Mouse (Mus musculus) C2C12 (cell line): ENCODE data around the gene Fbn1. TPM values are rescaled to one million over a fixed set of nuclear protein-coding genes. Genes with fewer than 3 reads are reported as not detected.

ENCODE experiments used
- H3K27me3 ChIP-seq: one replicate; pipeline ENCODE4 v1.6.1; 2011; ENCODE audit not compliant: control insufficient read depth, insufficient read depth, insufficient read length
- H3K36me3 ChIP-seq: one replicate; pipeline ENCODE4 v1.6.1; 2011; ENCODE audit not compliant: control insufficient read depth, insufficient read depth
- H3K4me3 ChIP-seq: one replicate; pipeline ENCODE4 v1.5.1; 2011; ENCODE audit warnings: mild to moderate bottlenecking, control low read depth; ENCODE audit not compliant: poor library complexity, insufficient read depth, severe bottlenecking
- H3K79me2 ChIP-seq: one replicate; pipeline ENCODE4 v1.6.1; 2011; ENCODE audit not compliant: control insufficient read depth, insufficient read depth
- H3K79me3 ChIP-seq: one replicate; pipeline ENCODE4 v1.6.1; 2011; ENCODE audit warnings: low read depth, control low read depth
- H3ac ChIP-seq: one replicate; pipeline ENCODE3; 2011; ENCODE audit warnings: low read depth; ENCODE audit not compliant: control insufficient read depth, insufficient read length
- CEBPB ChIP-seq: IDR thresholded peaks from one replicate; pipeline ENCODE4 v1.6.1; 2011; ENCODE audit warnings: low read depth, mild to moderate bottlenecking, control low read depth, moderate library complexity
- CTCF ChIP-seq: IDR thresholded peaks from one replicate; pipeline ENCODE4 v1.5.1; 2011; ENCODE audit not compliant: control insufficient read depth, insufficient read depth, insufficient read length
- FOSL1 ChIP-seq: IDR thresholded peaks from one replicate; pipeline ENCODE4 v1.8.0; 2011; ENCODE audit warnings: mild to moderate bottlenecking, low read length; ENCODE audit not compliant: poor library complexity, insufficient read depth, severe bottlenecking
- MAX ChIP-seq: IDR thresholded peaks from one replicate; pipeline ENCODE4 v1.6.1; 2011; ENCODE audit warnings: mild to moderate bottlenecking, control low read depth
- MYOD1 ChIP-seq: IDR thresholded peaks from one replicate; pipeline ENCODE4 v1.6.1; 2011; ENCODE audit warnings: low read depth; ENCODE audit not compliant: control insufficient read depth, insufficient read length
- MYOG ChIP-seq: IDR thresholded peaks from one replicate; pipeline ENCODE4 v1.6.1; 2011; ENCODE audit not compliant: control insufficient read depth, insufficient read length; ENCODE audit errors: extremely low read depth
- USF1 ChIP-seq: IDR thresholded peaks from one replicate; pipeline ENCODE4 v1.6.1; 2011; ENCODE audit warnings: low read depth, mild to moderate bottlenecking, control low read depth, moderate library complexity
- polyA plus RNA-seq: library from polyadenylated mRNA; unstranded; fragments of >200 nt; fragmentation: generic; extraction: Trizol; gene quantifications from one replicate; pipeline ENCODE4 v1.2.1, GENCODE M21; 2012; ENCODE audit warnings: missing spikeins

Fbn1 gene
- polyA plus RNA-seq, 1 experiment: 14.8 TPM

DNA sequence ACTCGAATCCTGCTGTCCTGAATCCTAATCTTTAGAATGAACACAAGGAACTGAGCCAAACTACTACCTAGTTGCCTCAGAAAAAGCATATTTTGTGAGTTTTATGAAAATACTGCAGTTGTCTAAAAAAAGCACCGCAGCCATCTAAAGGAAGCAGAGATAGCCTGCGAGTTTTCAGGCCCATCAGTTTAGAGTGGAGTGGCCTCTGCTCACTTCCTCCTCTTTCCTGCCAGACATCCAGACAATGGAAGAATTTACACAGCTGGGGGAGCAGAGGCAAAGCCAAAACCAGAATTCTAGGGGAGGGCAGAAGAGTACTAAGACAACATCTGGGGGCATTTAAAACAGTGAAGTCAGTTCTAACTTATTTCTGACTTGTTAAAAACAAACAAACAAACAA, 96.0 kb downstream of the Fbn1 start:
- Histone ChIP-seq H3K79me2 (peaks cover 5% of the 10 kb centered on the region), H3K4me3 (no peak overlapping the region)
- TF ChIP-seq MYOG: no peak
- TF ChIP-seq MYOD1: no peak
- TF ChIP-seq FOSL1: no peak
- TF ChIP-seq USF1: no peak
- TF ChIP-seq CEBPB: no peak
- no peak for TF ChIP-seq MAX
- no peak for TF ChIP-seq CTCF

DNA sequence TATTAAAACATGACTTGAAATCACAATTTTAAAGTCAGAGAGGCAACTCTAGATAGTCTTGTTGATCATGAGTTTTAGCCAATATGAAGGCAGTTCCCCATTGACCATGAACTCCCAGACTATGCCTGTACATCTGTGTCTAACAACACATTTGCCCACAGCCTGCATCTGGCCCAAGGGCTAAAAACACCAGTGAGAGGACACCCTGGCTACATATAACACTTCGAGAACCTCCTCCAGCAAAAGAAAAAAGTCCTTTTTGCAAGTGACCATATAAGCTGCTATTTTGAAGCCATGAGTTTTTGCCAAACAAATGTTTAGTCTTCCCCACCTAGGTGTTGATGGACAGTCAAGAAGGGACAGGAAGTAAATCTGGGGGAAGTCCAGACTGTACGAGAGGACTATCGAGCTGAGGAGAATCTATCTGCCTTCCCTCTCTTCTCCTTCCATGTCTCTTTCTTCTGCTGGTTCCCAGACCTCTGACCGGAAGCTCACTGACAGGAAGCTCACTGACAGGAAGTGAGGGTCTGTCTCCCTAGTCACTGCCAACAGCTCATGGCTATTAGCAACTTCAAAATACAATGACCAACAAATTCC, 103.2 kb downstream of the Fbn1 start:
- TF ChIP-seq MYOD1 (no peak), CEBPB (no peak), USF1 (no peak), FOSL1 (no peak), MAX (no peak), MYOG (no peak), CTCF (no peak)
- no peaks in the 10 kb centered on the region for H3K79me3 ChIP-seq
- H3K36me3 ChIP-seq: peaks cover 14% of the 10 kb centered on the region
- H3K79me2 ChIP-seq: no peaks in the 10 kb centered on the region
- H3K27me3 ChIP-seq: no peaks in the 10 kb centered on the region
- H3K4me3 ChIP-seq: no peak overlapping the region
- no peak overlapping the region for H3ac ChIP-seq

More for the DNA sequence above, 96.0 kb downstream of the Fbn1 start:
- Histone ChIP-seq H3K36me3 (peaks cover 9% of the 10 kb centered on the region), H3K27me3 (no peaks in the 10 kb centered on the region), H3ac (no peak overlapping the region), H3K79me3 (no peaks in the 10 kb centered on the region)

DNA sequence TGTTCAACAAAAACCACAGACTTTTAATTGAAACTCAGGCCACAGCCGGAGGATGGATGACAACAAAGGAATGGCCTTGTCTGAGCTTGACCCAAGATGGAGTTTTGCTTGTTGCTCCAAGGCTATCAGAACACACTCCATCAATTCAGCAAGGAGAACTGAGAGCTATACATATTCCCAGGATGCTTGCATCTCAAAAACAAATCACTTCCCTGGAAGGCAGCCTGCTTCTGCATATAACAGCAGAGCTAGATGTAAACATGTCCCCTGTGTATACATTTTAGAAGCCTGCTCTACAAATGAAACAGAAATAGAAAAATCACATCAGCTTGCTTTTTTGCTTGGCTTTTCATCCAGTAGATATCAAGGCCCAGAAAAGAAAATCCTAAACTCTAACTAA, 105.5 kb downstream of the Fbn1 start:
- no peaks in the 10 kb centered on the region for H3K79me2 ChIP-seq
- no peak overlapping the region for H3K4me3 ChIP-seq
- TF ChIP-seq MAX (no peak), MYOG (no peak), CEBPB (no peak), USF1 (no peak), CTCF (no peak), MYOD1 (no peak), FOSL1 (no peak)
- no peaks in the 10 kb centered on the region for H3K79me3 ChIP-seq
- H3ac ChIP-seq: no peak overlapping the region
- no peaks in the 10 kb centered on the region for H3K27me3 ChIP-seq
- H3K36me3 ChIP-seq: peaks cover 20% of the 10 kb centered on the region

DNA sequence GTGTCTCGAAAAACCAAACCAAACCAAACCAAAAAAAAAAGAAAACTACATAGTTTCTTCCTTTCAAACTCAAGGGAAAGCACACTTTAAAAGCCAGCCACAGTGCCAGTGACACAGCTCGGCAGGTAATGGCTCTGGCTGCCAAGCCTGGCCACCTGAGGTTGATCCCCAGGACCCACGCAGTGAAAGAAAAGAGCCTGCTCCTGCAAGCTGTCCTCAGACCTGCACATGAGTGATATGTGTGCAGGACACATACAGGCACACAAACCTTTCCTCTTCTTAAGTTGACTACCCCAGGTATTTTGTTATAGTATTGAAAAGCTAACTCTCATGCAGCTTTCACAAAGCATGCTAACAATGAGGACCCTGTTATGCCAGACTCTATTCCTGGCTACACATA, 107.7 kb downstream of the Fbn1 start:
- no peaks in the 10 kb centered on the region for H3K27me3 ChIP-seq
- no peaks in the 10 kb centered on the region for H3K79me3 ChIP-seq
- no peaks in the 10 kb centered on the region for H3K79me2 ChIP-seq
- H3K36me3 ChIP-seq: peaks cover 22% of the 10 kb centered on the region
- H3K4me3 ChIP-seq: no peak overlapping the region
- no peak overlapping the region for H3ac ChIP-seq
- TF ChIP-seq MAX (no peak), FOSL1 (no peak), CTCF (no peak), CEBPB (no peak), MYOG (no peak), MYOD1 (no peak), USF1 (no peak)

DNA sequence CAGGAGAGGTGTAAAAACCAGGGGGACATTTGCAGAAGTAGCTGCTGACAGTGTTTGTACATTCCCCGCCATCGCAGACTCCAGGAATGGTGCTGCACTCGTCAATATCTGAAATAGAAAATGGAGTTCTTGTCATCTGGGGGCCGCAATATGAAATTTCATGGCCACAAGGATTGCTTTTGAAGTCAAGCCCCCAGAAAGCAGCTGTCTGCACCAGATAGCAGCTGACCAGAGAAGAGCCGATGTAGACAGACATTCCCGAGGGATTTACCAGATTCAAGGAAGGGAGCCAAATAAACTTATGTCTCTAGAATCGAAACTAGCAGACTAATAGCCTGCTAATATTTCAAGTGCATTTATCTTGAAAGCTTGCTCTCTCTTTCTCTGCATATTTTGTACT, 110.0 kb downstream of the Fbn1 start:
- H3K36me3 ChIP-seq: peaks cover 29% of the 10 kb centered on the region
- no peak overlapping the region for H3ac ChIP-seq
- no peak overlapping the region for H3K4me3 ChIP-seq
- TF ChIP-seq MYOD1: no peak
- H3K27me3 ChIP-seq: no peaks in the 10 kb centered on the region
- no peaks in the 10 kb centered on the region for H3K79me2 ChIP-seq
- no peaks in the 10 kb centered on the region for H3K79me3 ChIP-seq
